Mouse (Mus musculus) intestine, embryonic 15.5 days (tissue): ENCODE measurements around the gene Hopx. TPM values are rescaled to one million over a fixed set of nuclear protein-coding genes. Genes with fewer than 3 reads are reported as not detected.

ENCODE experiments used
- ATAC-seq: fragments of 200-750 bp; cut with Nextera tagmentation; 2 replicates; pipeline ENCODE4 v1.8.0; 2017; ENCODE audit warnings: moderate TSS enrichment, moderate library complexity
- H3K27ac ChIP-seq: fragments of 300-500 bp; sonication (generic); 2 replicates; pipeline ENCODE4 v1.5.1; 2015; ENCODE audit warnings: mild to moderate bottlenecking, inconsistent platforms
- H3K27me3 ChIP-seq: fragments of 300-500 bp; sonication (generic); replicated peaks from 2 replicates; pipeline ENCODE4 v1.6.1; 2015; ENCODE audit warnings: inconsistent platforms
- H3K36me3 ChIP-seq: fragments of 300-500 bp; sonication (generic); 2 replicates; pipeline ENCODE4 v1.6.1; 2015; ENCODE audit warnings: inconsistent platforms
- H3K4me1 ChIP-seq: fragments of 300-500 bp; sonication (generic); replicated peaks from 2 replicates; pipeline ENCODE4 v1.6.1; 2015; ENCODE audit warnings: inconsistent platforms
- H3K4me2 ChIP-seq: fragments of 300-500 bp; sonication (generic); replicated peaks from 2 replicates; pipeline ENCODE4 v1.6.1; 2015; ENCODE audit warnings: mild to moderate bottlenecking, inconsistent platforms
- H3K4me3 ChIP-seq: fragments of 300-500 bp; sonication (generic); replicated peaks from 2 replicates; pipeline ENCODE4 v1.5.1; 2015; ENCODE audit warnings: inconsistent platforms
- H3K9ac ChIP-seq: fragments of 300-500 bp; sonication (generic); 2 replicates; pipeline ENCODE4 v1.6.1; 2015; ENCODE audit warnings: inconsistent platforms
- H3K9me3 ChIP-seq: fragments of 300-500 bp; sonication (generic); 2 replicates; pipeline ENCODE4 v1.6.1; 2016; ENCODE audit warnings: inconsistent platforms
- WGBS: fragments of 180-500 bp; shearing (Covaris S2); methylation state at CpG from one replicate; pipeline ENCODE4 v1.1.7; 2015; 5-methylcytosine and 5-hydroxymethylcytosine counted together
- polyA plus RNA-seq: library from polyadenylated mRNA; unstranded; fragments of >200 nt; fragmentation: Nextera tagmentation; extraction: Ambion mirVana; gene quantifications from 2 replicates; pipeline ENCODE4 v1.2.1, GENCODE M21; 2015

Hopx gene
- polyA plus RNA-seq, 1 experiment from 2014 or later: 3.8 TPM

DNA sequence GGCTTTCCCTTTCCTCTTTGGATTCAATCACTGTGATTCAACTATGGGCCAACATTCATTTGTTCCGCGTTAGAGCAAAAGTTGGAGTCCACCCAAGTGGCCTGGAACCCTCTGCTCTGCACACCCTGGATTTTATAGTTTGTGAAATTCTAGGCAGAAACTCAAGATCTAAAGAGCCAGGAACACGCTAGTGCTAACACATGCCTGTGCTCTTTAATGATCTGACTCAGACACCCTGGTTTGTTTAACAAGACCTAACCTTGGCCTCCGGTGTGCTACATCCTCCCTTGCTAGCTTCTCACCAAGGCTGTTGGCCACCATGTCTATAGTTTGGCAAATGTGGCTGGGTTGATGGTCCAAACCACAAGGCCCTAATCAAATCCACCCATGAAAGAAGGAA lies 34.2 kb downstream of the Hopx start:
- Histone ChIP-seq H3K9me3 (no peaks in the 10 kb centered on the region), H3K36me3 (no peaks in the 10 kb centered on the region), H3K4me2 (no peak overlapping the region), H3K9ac (no peak overlapping the region), H3K4me3 (no peak overlapping the region), H3K27me3 (no peaks in the 10 kb centered on the region), H3K27ac (no peak overlapping the region), H3K4me1 (no peaks in the 10 kb centered on the region)
- no peak for ATAC-seq
- WGBS: 85% methylated on average over 4 of the region's 4 CpGs

DNA sequence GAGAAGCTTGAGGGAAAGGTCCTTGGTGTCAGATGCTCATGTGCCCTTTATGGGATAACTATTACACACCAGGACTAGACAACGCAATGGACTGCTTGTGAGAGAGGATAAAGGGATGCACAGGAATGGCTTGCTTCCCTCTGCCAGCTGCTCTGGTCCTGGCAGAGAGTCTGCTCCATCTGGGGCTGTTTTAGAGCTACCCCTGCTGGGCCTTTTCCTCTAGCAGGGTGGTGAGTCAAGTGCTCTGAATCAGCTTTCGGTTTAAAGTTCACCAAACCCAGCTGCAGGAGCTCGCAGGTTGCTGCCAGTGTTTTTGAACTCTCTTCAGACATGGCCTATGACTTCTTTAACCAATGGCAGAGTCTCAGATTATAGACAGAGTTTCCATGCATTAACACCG lies 39.0 kb downstream of the Hopx start:
- 90% methylated on average over 4 of the region's 4 CpGs for WGBS
- no peak for ATAC-seq
- Histone ChIP-seq H3K36me3 (no peaks in the 10 kb centered on the region), H3K4me3 (no peak overlapping the region), H3K27me3 (no peaks in the 10 kb centered on the region), H3K9ac (no peak overlapping the region), H3K4me1 (no peaks in the 10 kb centered on the region), H3K4me2 (no peak overlapping the region), H3K27ac (no peak overlapping the region), H3K9me3 (no peaks in the 10 kb centered on the region)

DNA sequence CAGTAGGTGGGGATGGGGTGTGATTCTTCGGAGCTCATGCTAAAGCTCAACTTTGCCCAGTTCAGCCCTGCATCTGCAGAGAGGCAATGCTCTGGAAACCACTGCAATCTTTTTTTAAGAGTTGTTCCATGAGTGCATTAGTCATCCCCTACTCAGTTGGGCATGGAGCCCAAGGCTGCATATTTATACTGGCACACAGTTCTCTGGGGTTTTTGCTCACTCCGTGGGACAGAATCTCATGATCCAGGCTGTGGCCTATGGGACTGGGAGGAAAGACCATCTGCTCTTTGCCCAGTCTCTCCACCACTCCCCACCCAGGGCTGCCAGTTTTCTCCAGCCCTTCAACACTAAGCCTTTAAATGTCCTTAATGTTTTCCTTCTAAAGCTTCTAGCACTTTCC lies 40.0 kb downstream of the Hopx start:
- Histone ChIP-seq H3K27me3 (no peaks in the 10 kb centered on the region), H3K4me3 (no peak overlapping the region), H3K9me3 (no peaks in the 10 kb centered on the region), H3K4me1 (no peaks in the 10 kb centered on the region), H3K4me2 (no peak overlapping the region), H3K9ac (no peak overlapping the region), H3K27ac (no peak overlapping the region), H3K36me3 (no peaks in the 10 kb centered on the region)
- WGBS: 68% methylated on average over 2 of the region's 2 CpGs
- no peak for ATAC-seq

DNA sequence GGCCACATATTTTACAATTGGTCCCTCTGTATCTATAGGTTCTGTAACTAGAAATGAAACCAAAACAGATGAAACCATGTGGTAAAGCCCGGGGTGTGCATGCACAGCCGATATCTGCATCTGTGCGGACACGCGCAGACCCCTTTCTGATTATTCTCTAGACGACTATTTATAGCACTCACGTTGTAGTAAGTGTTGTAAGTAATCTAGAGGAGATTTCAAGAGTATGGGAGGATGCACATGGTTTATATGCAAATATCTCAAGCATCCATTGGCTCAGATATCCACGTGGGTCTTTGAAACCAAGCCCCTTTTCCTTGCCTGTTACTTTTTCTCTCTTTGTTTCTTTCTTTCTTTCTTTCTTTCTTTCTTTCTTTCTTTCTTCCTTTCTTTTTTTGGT lies 41.1 kb downstream of the Hopx start:
- H3K27me3 ChIP-seq: no peaks in the 10 kb centered on the region
- H3K27ac ChIP-seq: no peak overlapping the region
- no peaks in the 10 kb centered on the region for H3K9me3 ChIP-seq
- 80% methylated on average over 8 of the region's 8 CpGs for WGBS
- no peaks in the 10 kb centered on the region for H3K4me1 ChIP-seq
- no peaks in the 10 kb centered on the region for H3K36me3 ChIP-seq
- H3K4me3 ChIP-seq: no peak overlapping the region
- H3K4me2 ChIP-seq: no peak overlapping the region
- no peak overlapping the region for H3K9ac ChIP-seq
- ATAC-seq: no peak

DNA sequence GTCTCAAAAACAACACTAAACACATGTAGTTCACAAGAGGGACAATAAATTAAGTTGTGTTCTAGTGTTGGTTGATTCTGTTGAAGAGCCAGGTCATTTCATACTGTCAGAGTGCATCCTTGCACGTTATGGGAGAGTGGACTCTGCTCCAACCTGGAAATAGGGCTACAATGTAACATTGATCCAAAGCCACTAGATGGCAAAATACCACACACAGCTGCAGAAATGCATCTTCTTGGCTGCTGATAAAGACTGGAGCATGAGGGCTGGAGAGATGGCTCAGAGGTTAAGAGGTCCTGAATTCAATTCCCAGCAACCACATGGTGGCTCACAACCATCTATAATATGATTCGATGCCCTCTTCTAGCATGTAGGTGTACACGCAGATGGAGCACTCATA lies 43.3 kb downstream of the Hopx start:
- no peak overlapping the region for H3K4me3 ChIP-seq
- ATAC-seq: no peak
- H3K9me3 ChIP-seq: no peaks in the 10 kb centered on the region
- no peak overlapping the region for H3K9ac ChIP-seq
- H3K27me3 ChIP-seq: no peaks in the 10 kb centered on the region
- no peak overlapping the region for H3K4me2 ChIP-seq
- H3K27ac ChIP-seq: no peak overlapping the region
- H3K4me1 ChIP-seq: no peaks in the 10 kb centered on the region
- WGBS: 76% methylated on average over 3 of the region's 3 CpGs
- no peaks in the 10 kb centered on the region for H3K36me3 ChIP-seq

DNA sequence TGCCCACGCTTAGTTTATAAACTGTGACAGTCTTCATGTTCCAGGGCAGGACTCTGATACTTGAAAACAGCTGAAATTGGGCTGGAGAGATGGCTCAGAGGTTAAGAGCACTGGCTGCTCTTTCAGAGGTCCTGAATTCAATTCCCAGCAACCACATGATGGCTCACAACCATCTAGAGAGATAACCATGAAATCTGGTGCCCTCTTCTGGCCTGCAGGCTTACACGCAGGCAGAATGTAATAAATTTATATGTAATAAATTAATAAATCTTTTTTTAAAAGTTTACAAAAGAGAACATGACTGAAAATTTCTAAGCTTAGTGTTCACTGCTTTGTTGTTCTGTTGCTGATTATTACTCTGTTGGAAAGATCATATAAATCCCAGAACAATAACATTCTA lies 43.9 kb downstream of the Hopx start:
- H3K4me2 ChIP-seq: no peak overlapping the region
- no peaks in the 10 kb centered on the region for H3K36me3 ChIP-seq
- no peaks in the 10 kb centered on the region for H3K9me3 ChIP-seq
- no peak overlapping the region for H3K27ac ChIP-seq
- H3K4me1 ChIP-seq: no peaks in the 10 kb centered on the region
- WGBS: 81% methylated on average over 2 of the region's 2 CpGs
- no peak for ATAC-seq
- no peaks in the 10 kb centered on the region for H3K27me3 ChIP-seq
- no peak overlapping the region for H3K4me3 ChIP-seq
- H3K9ac ChIP-seq: no peak overlapping the region

DNA sequence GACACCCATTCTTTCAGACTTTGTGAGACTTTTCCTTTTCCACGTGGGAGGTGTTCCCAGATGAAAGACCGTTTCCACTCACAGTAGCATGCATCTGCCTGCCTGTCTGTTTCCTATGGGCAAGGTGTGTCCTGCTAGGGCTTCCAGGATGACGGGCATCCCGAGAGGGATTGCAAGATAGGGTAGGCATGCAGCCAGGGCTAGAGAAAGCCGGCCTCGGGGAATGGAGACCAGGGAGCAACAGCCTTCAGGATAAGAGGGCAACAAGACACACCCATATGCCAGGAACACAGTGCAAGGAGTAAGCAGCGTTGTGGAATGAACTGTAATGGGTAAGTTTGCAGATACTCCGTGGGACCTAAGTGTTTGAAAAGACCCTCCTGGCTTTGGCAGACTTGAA lies 47.6 kb downstream of the Hopx start:
- Histone ChIP-seq H3K4me3 (no peak overlapping the region), H3K36me3 (no peaks in the 10 kb centered on the region), H3K27me3 (no peaks in the 10 kb centered on the region), H3K9me3 (no peaks in the 10 kb centered on the region), H3K9ac (no peak overlapping the region), H3K4me1 (no peaks in the 10 kb centered on the region), H3K4me2 (no peak overlapping the region), H3K27ac (no peak overlapping the region)
- ATAC-seq: no peak
- WGBS: 79% methylated on average over 8 of the region's 8 CpGs

DNA sequence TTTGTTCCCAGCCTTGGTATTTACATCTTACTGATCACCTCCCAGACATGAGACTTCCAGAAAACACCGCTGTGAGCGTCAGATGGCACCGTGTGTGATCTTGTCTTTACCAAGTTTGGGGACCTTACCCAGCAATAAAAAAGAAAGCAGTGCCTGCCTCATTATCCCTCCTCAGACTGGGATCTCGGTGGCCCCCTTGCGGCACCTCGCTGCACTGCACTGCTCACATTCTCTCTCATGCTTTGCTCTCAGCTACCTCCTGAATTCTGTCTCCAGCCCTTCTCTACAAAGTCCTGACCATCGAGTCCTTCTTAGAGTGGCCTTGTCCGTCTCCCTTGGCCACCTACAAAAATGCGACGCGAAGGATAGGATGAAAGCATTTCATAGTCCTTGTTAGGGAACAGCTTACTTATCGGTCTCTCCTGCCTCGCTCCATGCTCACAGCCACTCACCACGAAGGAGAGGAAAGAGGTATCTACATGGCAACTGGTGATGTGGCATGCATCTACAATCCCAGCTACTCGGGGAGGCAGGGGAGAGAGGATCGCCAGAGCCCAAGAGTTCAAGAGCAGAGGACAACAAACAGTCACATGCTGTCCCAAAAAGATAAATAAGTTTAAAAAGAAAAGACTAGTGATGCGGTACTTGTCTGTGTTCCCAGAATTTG lies 53.4 kb downstream of the Hopx start:
- Histone ChIP-seq H3K36me3 (no peaks in the 10 kb centered on the region), H3K4me2 (no peak overlapping the region), H3K9ac (no peak overlapping the region), H3K27ac (no peak overlapping the region), H3K4me3 (no peak overlapping the region; the same call in 1 of the 2 replicates), H3K9me3 (no peaks in the 10 kb centered on the region), H3K4me1 (no peaks in the 10 kb centered on the region), H3K27me3 (no peaks in the 10 kb centered on the region)
- ATAC-seq: peak; percentile 65; the same call in 1 of the 2 replicates
- 34% methylated on average over 17 of the region's 17 CpGs for whole genome bisulfite sequencing

DNA sequence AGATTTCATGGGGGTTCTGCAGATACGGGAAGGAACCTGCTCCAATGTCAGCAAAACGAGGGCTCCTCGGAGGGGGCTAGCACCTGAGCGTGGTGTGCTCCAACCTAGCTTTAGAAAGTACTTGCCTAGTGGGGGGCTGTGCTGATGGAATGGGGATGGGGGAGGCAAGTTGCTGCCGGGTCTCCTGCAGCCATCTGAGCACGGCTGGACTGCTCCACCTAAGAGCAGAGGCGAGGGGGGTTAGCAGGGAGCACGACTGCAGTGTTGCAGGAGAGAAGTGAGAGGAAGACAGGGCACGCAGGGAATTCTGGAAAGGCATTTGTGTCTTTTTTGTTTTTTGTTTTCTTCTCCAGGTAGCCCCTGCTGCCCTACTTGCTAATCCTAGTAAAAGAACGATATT lies 54.6 kb downstream of the Hopx start:
- no peak for ATAC-seq
- WGBS: 49% methylated on average over 10 of the region's 10 CpGs
- Histone ChIP-seq H3K27me3 (no peaks in the 10 kb centered on the region), H3K27ac (no peak overlapping the region), H3K36me3 (no peaks in the 10 kb centered on the region), H3K4me2 (no peak overlapping the region), H3K9me3 (no peaks in the 10 kb centered on the region), H3K4me1 (no peaks in the 10 kb centered on the region), H3K4me3 (no peak overlapping the region), H3K9ac (no peak overlapping the region)

DNA sequence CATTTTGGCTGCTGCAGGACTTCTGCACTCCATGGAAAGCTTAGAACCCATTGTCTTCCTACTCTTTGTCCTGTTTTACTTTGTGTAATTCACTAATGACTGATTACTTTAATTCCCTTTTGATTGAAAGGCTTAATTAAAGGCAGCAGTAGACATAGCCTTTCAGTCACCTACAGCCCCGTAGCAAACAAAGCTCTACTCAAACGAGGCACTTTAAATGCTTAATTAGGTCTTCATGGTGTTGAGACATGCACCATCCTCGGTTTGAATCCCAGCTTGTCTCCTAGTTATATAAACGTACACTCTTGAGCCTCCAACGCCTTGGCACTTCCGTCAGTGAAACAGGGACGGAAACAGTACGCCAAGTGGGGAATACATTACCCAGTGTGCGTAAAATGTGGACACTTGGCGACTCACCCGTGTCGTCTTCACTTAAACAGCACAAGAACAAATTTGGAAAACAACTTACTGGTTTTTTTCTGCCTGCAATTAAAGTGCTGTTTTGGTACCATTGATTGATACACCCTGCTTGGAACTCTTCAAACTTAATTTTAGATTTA lies 58.0 kb downstream of the Hopx start:
- no peak overlapping the region for H3K27ac ChIP-seq
- no peak overlapping the region for H3K4me2 ChIP-seq
- no peaks in the 10 kb centered on the region for H3K27me3 ChIP-seq
- no peaks in the 10 kb centered on the region for H3K36me3 ChIP-seq
- ATAC-seq: no peak
- no peak overlapping the region for H3K9ac ChIP-seq
- no peaks in the 10 kb centered on the region for H3K4me1 ChIP-seq
- no peak overlapping the region for H3K4me3 ChIP-seq
- 68% methylated on average over 12 of the region's 12 CpGs for WGBS
- H3K9me3 ChIP-seq: no peaks in the 10 kb centered on the region

DNA sequence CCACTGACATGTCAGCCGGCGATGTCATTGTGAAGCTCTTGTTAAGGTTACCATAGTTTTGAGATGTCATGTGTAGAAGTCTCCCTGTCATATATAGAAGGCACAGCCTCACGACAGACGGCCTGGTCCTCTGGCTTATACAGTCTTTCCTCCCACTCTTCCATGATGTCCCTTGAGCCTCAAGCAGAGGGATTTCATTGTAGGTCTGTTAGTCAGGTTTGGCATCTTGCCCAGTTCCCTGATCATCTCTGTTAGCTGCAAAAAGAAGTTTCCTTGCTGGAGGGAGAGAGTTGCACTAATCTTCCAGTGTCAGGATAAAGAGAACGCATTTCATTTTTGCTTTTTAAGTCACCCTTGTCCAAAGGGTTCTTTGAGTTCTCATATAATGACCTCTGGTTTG lies 62.3 kb downstream of the Hopx start:
- Histone ChIP-seq H3K27ac (no peak overlapping the region), H3K4me3 (no peak overlapping the region), H3K4me1 (no peaks in the 10 kb centered on the region), H3K27me3 (no peaks in the 10 kb centered on the region), H3K9ac (no peak overlapping the region), H3K4me2 (no peak overlapping the region), H3K36me3 (no peaks in the 10 kb centered on the region), H3K9me3 (no peaks in the 10 kb centered on the region)
- 94% methylated on average over 5 of the region's 5 CpGs for WGBS
- ATAC-seq: no peak

DNA sequence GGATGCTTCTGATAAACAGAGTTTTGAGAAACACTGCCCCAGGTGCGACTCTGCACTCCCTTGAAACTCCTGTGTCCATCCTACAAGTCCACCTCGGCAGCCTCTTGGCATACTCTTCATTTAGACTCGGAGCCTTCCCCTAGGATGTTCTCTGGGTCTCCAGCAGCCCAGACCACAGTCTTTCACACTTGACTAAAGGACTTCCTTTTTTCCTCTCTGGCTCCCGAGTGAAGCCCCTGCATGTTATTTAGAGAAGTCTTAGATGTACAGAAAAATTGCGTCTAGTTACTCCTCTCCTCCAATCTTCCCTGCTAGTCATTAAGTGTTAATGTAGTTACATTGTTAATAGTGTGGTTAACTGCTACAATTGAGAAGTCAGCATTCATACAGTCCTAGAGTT lies 70.6 kb downstream of the Hopx start:
- WGBS: 66% methylated on average over 5 of the region's 5 CpGs
- no peaks in the 10 kb centered on the region for H3K27me3 ChIP-seq
- H3K4me2 ChIP-seq: no peak overlapping the region
- H3K9me3 ChIP-seq: no peaks in the 10 kb centered on the region
- no peak overlapping the region for H3K4me3 ChIP-seq
- H3K27ac ChIP-seq: no peak overlapping the region
- H3K9ac ChIP-seq: no peak overlapping the region
- no peak for ATAC-seq
- H3K36me3 ChIP-seq: no peaks in the 10 kb centered on the region
- H3K4me1 ChIP-seq: no peaks in the 10 kb centered on the region

DNA sequence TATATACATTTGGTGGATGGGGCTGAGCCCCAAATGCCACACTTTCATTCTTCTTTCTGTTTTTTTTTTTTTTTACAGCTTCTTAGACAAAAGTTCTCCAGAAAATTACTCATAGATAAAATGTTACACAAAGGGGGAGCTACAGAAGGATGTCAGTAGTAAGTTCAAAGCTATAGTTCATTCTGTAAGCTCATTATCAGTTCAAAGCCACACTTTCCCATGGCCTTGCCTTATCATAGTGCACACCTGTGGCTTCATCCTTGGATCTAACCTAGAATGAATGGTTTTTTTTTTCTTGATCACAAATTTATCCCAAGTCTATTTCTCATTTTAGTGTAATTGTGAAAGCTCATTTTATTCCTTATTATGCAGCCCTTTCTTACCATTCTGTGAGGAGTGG lies 75.5 kb downstream of the Hopx start:
- Histone ChIP-seq H3K36me3 (no peaks in the 10 kb centered on the region), H3K9ac (no peak overlapping the region), H3K27ac (no peak overlapping the region), H3K27me3 (no peaks in the 10 kb centered on the region), H3K4me1 (no peaks in the 10 kb centered on the region), H3K4me2 (no peak overlapping the region), H3K9me3 (no peaks in the 10 kb centered on the region), H3K4me3 (no peak overlapping the region)
- no peak for ATAC-seq
